Mouse (Mus musculus) MEL (cell line): ENCODE results near the gene Rnd1. TPM values are rescaled to one million over a fixed set of nuclear protein-coding genes. Genes with fewer than 3 reads are reported as not detected.

Source experiments
- DNase-seq: peaks from one replicate; pipeline ENCODE4 v3.0.0; 2011; ENCODE audit warnings: low read depth, low spot score
- H3K27ac ChIP-seq: 2 replicates; pipeline ENCODE4 v1.5.1; 2012; ENCODE audit warnings: low read depth, mild to moderate bottlenecking, control low read depth, low read length, moderate library complexity; ENCODE audit not compliant: control insufficient read depth
- H3K27me3 ChIP-seq, 2 experiments: fragments of 150-350 bp in 1 of 2; sonication (generic) in 1 of 2; 2 replicates each; pipeline ENCODE4 v1.6.1; 2012; ENCODE audit warnings: low read length in 2 of 2, mild to moderate bottlenecking in 2 of 2, improper control_type of control experiment in 1 of 2, moderate library complexity in 1 of 2; ENCODE audit not compliant: insufficient read depth in 2 of 2, control insufficient read depth in 1 of 2
- H3K36me3 ChIP-seq, 2 experiments: 2 replicates each; pipeline ENCODE4 v1.6.1; 2012 to 2014; ENCODE audit warnings: low read length in 2 of 2, improper control_type of control experiment in 1 of 2, inconsistent platforms in 1 of 2, mild to moderate bottlenecking in 1 of 2; ENCODE audit not compliant: insufficient read depth in 2 of 2, control insufficient read depth in 1 of 2
- H3K4me1 ChIP-seq, 2 experiments: fragments of 150-350 bp in 1 of 2; sonication (generic) in 1 of 2; 2 replicates each; pipeline ENCODE4 v1.6.1; 2012; ENCODE audit warnings: low read length in 2 of 2, improper control_type of control experiment in 1 of 2, mild to moderate bottlenecking in 1 of 2; ENCODE audit not compliant: insufficient read depth in 2 of 2, control insufficient read depth in 1 of 2
- H3K4me3 ChIP-seq, 2 experiments: fragments of 150-350 bp in 1 of 2; sonication (generic) in 1 of 2; 2 replicates each; pipeline ENCODE4 v1.5.1; 2012; ENCODE audit warnings: low read depth in 2 of 2, low read length in 2 of 2, mild to moderate bottlenecking in 2 of 2, moderate library complexity in 2 of 2, control low read depth in 1 of 2, improper control_type of control experiment in 1 of 2; ENCODE audit not compliant: control insufficient read depth in 1 of 2, insufficient read depth in 1 of 2
- H3K79me2 ChIP-seq: 2 replicates; pipeline ENCODE4 v1.6.1; 2012; ENCODE audit warnings: mild to moderate bottlenecking, low read length, moderate library complexity; ENCODE audit not compliant: control insufficient read depth, poor library complexity, insufficient read depth
- H3K9ac ChIP-seq: 2 replicates; pipeline ENCODE4 v1.6.1; 2012; ENCODE audit warnings: low read depth, mild to moderate bottlenecking, control low read depth, low read length, moderate library complexity; ENCODE audit not compliant: control insufficient read depth, poor library complexity, severe bottlenecking
- H3K9me3 ChIP-seq: fragments of 150-350 bp; sonication (generic); replicated peaks from 2 replicates; pipeline ENCODE4 v1.6.1; 2012; ENCODE audit warnings: mild to moderate bottlenecking, low read length, improper control_type of control experiment, moderate library complexity; ENCODE audit not compliant: insufficient read depth
- CHD1 ChIP-seq: IDR thresholded peaks from 2 replicates; pipeline ENCODE4 v1.6.1; 2012; ENCODE audit warnings: low read depth, mild to moderate bottlenecking, inconsistent platforms, low read length, improper control_type of control experiment
- CHD2 ChIP-seq: IDR thresholded peaks from 2 replicates; pipeline ENCODE4 v1.6.1; 2011; ENCODE audit warnings: low read length, improper control_type of control experiment
- CTCF ChIP-seq, 3 experiments: IDR thresholded peaks in 2 of 3; conservative IDR thresholded peaks in 1 of 3; 2 replicates each; pipeline ENCODE4 v1.5.1; 2011 to 2012; ENCODE audit warnings: low read length in 3 of 3, low read depth in 2 of 3, mild to moderate bottlenecking in 2 of 3, improper control_type of control experiment in 1 of 3, inconsistent platforms in 1 of 3, mixed read lengths in 1 of 3, moderate library complexity in 1 of 3; ENCODE audit not compliant: control insufficient read depth in 1 of 3, insufficient read depth in 1 of 3, poor library complexity in 1 of 3, severe bottlenecking in 1 of 3
- E2F4 ChIP-seq: IDR thresholded peaks from 2 replicates; pipeline ENCODE4 v1.6.1; 2011; ENCODE audit warnings: low read depth, low read length, improper control_type of control experiment, borderline replicate concordance
- ELF1 ChIP-seq: IDR thresholded peaks from 2 replicates; pipeline ENCODE4 v1.6.1; 2014; ENCODE audit warnings: low read depth, mild to moderate bottlenecking, inconsistent platforms, low read length, improper control_type of control experiment, moderate library complexity
- EP300 ChIP-seq, 2 experiments: IDR thresholded peaks; 2 replicates each; pipeline ENCODE4 v1.6.1; 2011; ENCODE audit warnings: improper control_type of control experiment in 2 of 2, low read length in 2 of 2, low read depth in 1 of 2, mild to moderate bottlenecking in 1 of 2
- GATA1 ChIP-seq: IDR thresholded peaks from 2 replicates; pipeline ENCODE4 v1.6.1; 2011; ENCODE audit warnings: low read depth, low read length, improper control_type of control experiment
- HCFC1 ChIP-seq: IDR thresholded peaks from 2 replicates; pipeline ENCODE4 v1.6.1; 2012; ENCODE audit warnings: low read depth, mild to moderate bottlenecking, inconsistent platforms, low read length, improper control_type of control experiment, moderate library complexity
- JUND ChIP-seq: IDR thresholded peaks from 2 replicates; pipeline ENCODE4 v1.6.1; 2011; ENCODE audit warnings: low read depth, mild to moderate bottlenecking, improper control_type of control experiment, low read length
- MAZ ChIP-seq: IDR thresholded peaks from 2 replicates; pipeline ENCODE4 v1.6.1; 2012; ENCODE audit warnings: low read depth, mild to moderate bottlenecking, inconsistent platforms, low read length, improper control_type of control experiment
- MEF2A ChIP-seq: IDR thresholded peaks from 2 replicates; pipeline ENCODE4 v1.6.1; 2014; ENCODE audit warnings: low read depth, mild to moderate bottlenecking, inconsistent platforms, low read length, improper control_type of control experiment; ENCODE audit not compliant: poor library complexity, insufficient replicate concordance, severe bottlenecking; ENCODE audit errors: extremely low read depth
- MXI1 ChIP-seq: IDR thresholded peaks from 2 replicates; pipeline ENCODE4 v1.6.1; 2011; ENCODE audit warnings: mild to moderate bottlenecking, low read depth, low read length, improper control_type of control experiment
- MYB ChIP-seq: IDR thresholded peaks from 2 replicates; pipeline ENCODE4 v1.6.1; 2011; ENCODE audit warnings: mild to moderate bottlenecking, low read depth, low read length, improper control_type of control experiment
- MYC ChIP-seq: IDR thresholded peaks from 2 replicates; pipeline ENCODE4 v1.6.1; 2011; ENCODE audit warnings: low read depth, mild to moderate bottlenecking, low read length, improper control_type of control experiment, moderate library complexity
- NELFE ChIP-seq: IDR thresholded peaks from 2 replicates; pipeline ENCODE4 v1.6.1; 2011; ENCODE audit warnings: low read depth, low read length, improper control_type of control experiment
- NRF1 ChIP-seq: IDR thresholded peaks from 2 replicates; pipeline ENCODE4 v1.6.1; 2014; ENCODE audit warnings: low read depth, mild to moderate bottlenecking, inconsistent platforms, low read length, improper control_type of control experiment, moderate library complexity; ENCODE audit not compliant: poor library complexity, insufficient read depth, severe bottlenecking
- POLR2A ChIP-seq, 2 experiments: IDR thresholded peaks; 2 replicates each; pipeline ENCODE4 v1.6.1; 2011 to 2012; ENCODE audit warnings: low read length in 2 of 2, mild to moderate bottlenecking in 2 of 2, control low read depth in 1 of 2, improper control_type of control experiment in 1 of 2, low read depth in 1 of 2, moderate library complexity in 1 of 2; ENCODE audit not compliant: control insufficient read depth in 1 of 2, insufficient read depth in 1 of 2, poor library complexity in 1 of 2
- POLR2AphosphoS2 ChIP-seq: IDR thresholded peaks from 2 replicates; pipeline ENCODE4 v1.6.1; 2011; ENCODE audit warnings: low read length, improper control_type of control experiment
- RAD21 ChIP-seq: IDR thresholded peaks from 2 replicates; pipeline ENCODE4 v1.6.1; 2011; ENCODE audit warnings: mild to moderate bottlenecking, low read depth, low read length, improper control_type of control experiment
- RCOR1 ChIP-seq: IDR thresholded peaks from 2 replicates; pipeline ENCODE4 v1.6.1; 2012; ENCODE audit warnings: low read depth, mild to moderate bottlenecking, inconsistent platforms, low read length, improper control_type of control experiment
- SIN3A ChIP-seq: IDR thresholded peaks from 2 replicates; pipeline ENCODE4 v1.6.1; 2012; ENCODE audit warnings: low read length, improper control_type of control experiment, inconsistent platforms
- SMC3 ChIP-seq: IDR thresholded peaks from 2 replicates; pipeline ENCODE4 v1.6.1; 2011; ENCODE audit warnings: low read depth, low read length, improper control_type of control experiment
- TAL1 ChIP-seq: IDR thresholded peaks from 2 replicates; pipeline ENCODE4 v1.6.1; 2012; ENCODE audit warnings: mild to moderate bottlenecking, inconsistent platforms, low read length, moderate library complexity, mixed read lengths
- TBP ChIP-seq: IDR thresholded peaks from 2 replicates; pipeline ENCODE4 v1.8.0; 2011; ENCODE audit warnings: low read depth, low read length, improper control_type of control experiment
- UBTF ChIP-seq: IDR thresholded peaks from 2 replicates; pipeline ENCODE4 v1.6.1; 2012; ENCODE audit warnings: low read depth, mild to moderate bottlenecking, inconsistent platforms, low read length, improper control_type of control experiment, moderate library complexity, borderline replicate concordance; ENCODE audit not compliant: insufficient read depth
- USF1 ChIP-seq: IDR thresholded peaks from 2 replicates; pipeline ENCODE4 v1.6.1; 2014; ENCODE audit warnings: low read depth, mild to moderate bottlenecking, inconsistent platforms, low read length, improper control_type of control experiment, moderate library complexity
- ZC3H11A ChIP-seq: IDR thresholded peaks from 2 replicates; pipeline ENCODE4 v1.6.1; 2012; ENCODE audit warnings: low read depth, mild to moderate bottlenecking, inconsistent platforms, low read length, improper control_type of control experiment
- ZMIZ1 ChIP-seq: IDR thresholded peaks from 2 replicates; pipeline ENCODE4 v1.6.1; 2012; ENCODE audit warnings: low read depth, mild to moderate bottlenecking, inconsistent platforms, low read length, improper control_type of control experiment, moderate library complexity
- ZNF384 ChIP-seq: IDR thresholded peaks from 2 replicates; pipeline ENCODE4 v1.6.1; 2012; ENCODE audit warnings: low read depth, mild to moderate bottlenecking, inconsistent platforms, low read length, improper control_type of control experiment
- polyA plus RNA-seq, 2 experiments: library from polyadenylated mRNA; stranded (reverse) in 1 of 2; unstranded in 1 of 2; fragments of >175 nt in 1 of 2; fragments of >200 nt in 1 of 2; gene quantifications; 2 replicates each; pipeline versions ENCODE4 v1.2.1 to v1.2.4; 2012; ENCODE audit warnings: low replicate concordance in 2 of 2, low read depth in 1 of 2; ENCODE audit not compliant: insufficient read length in 2 of 2, insufficient read depth in 1 of 2, missing spikeins in 1 of 2
- total RNA-seq: library from RNA; depleted of rRNA; stranded (reverse); fragments of 300-350 nt; gene quantifications from 2 replicates; pipeline ENCODE4 v1.2.3, GENCODE M21; 2012

Rnd1 gene
- total and polyA plus RNA-seq, 3 experiments: 5.5 to 6.0 TPM; not detected in 1

DNA sequence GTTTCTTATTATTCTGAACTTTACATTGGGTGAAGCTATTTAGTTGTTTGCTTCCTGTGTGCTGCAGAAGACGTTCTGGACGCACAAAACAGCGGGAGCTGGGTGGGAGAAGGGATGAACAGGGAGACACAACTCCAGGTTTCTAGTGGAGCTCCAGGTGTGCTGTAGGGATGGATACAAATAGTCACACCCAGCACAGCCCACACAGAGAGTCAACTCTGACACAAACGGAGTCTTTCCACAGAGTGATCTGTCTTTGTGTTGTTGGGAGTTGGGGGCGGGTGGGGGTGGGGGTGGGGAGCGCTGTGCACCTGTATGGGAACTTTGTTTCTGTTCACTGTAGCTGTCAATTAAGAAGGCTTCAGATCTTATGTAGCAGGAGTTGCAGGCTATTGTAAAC, 54.5 kb downstream of the Rnd1 start (continued):
- no peak for TF ChIP-seq MEF2A

GRCm38 (mm10) chr15:98622199-98622598, 55.1 kb downstream of the Rnd1 start:
- Histone ChIP-seq H3K36me3 (no peaks in the 10 kb centered on the region; a peak in 1 of 4 replicates), H3K27ac (no peak overlapping the region), H3K4me1 (0 out of 4 replicates have a peak, but pooled peaks cover 0 to 3% of the 10 kb centered on the region in 2 experiments), H3K9ac (no peak overlapping the region), H3K79me2 (no peaks in the 10 kb centered on the region), H3K9me3 (no peaks in the 10 kb centered on the region), H3K27me3 (peaks cover 17 to 27% of the 10 kb centered on the region in 2 experiments), H3K4me3 (no peak overlapping the region)
- TF ChIP-seq EP300 (IDR thresholded peaks at IDR 0.05; ENCODE audit: low read depth in 1 of 2, low read length in 2 of 2) (no peak), SMC3 (no peak), NELFE (no peak), POLR2AphosphoS2 (no peak), RCOR1 (no peak), MYC (no peak), ELF1 (no peak), MYB (no peak), NRF1 (no peak), CTCF (IDR thresholded peaks at IDR 0.05 in 2 of 3, conservative IDR thresholded peaks at IDR 0.05 in 1 of 3; ENCODE audit: control insufficient read depth in 1 of 3, insufficient read depth in 1 of 3, low read depth in 2 of 3, low read length in 3 of 3, poor library complexity in 1 of 3, severe bottlenecking in 1 of 3) (no peak), TBP (no peak), CHD2 (no peak), MAZ (no peak), USF1 (no peak), E2F4 (no peak), POLR2A (IDR thresholded peaks at IDR 0.05; ENCODE audit: control insufficient read depth in 1 of 2, insufficient read depth in 1 of 2, low read depth in 1 of 2, low read length in 2 of 2, poor library complexity in 1 of 2) (no peak), MXI1 (no peak), SIN3A (no peak), ZNF384 (no peak), TAL1 (no peak)
- DNase-seq: no peak

DNA sequence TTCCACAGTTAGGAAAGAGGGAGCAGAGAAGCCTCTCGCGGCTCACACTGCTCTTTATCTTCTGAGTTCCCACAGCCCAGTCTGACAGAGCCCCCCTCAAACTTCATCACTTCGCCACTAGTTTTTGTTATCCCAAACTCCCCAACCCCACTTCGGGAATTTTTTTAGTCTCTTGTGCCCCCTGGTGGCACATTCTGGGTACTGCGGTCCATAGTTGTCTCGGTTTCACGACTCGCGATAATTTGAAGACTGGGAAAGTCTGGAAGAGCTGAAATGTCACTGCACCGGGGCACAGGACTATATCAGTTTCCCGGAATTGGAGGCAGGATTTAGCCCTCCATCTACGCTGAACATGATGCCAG, 60.1 kb downstream of the Rnd1 start:
- Histone ChIP-seq H3K27ac (no peak overlapping the region), H3K36me3 (peaks cover 0 to 3% of the 10 kb centered on the region in 2 experiments; a peak in 1 of 4 replicates), H3K79me2 (no peaks in the 10 kb centered on the region), H3K4me3 (peak overlapping the region; percentile 45), H3K9me3 (no peaks in the 10 kb centered on the region), H3K4me1 (peaks cover 0 to 13% of the 10 kb centered on the region in 2 experiments; a peak in 3 of 4 replicates), H3K27me3 (peaks cover 8% of the 10 kb centered on the region in 2 experiments; a peak in 3 of 4 replicates), H3K9ac (peak overlapping the region; percentile 53)
- DNase-seq: peak; percentile 89
- peak; percentile 55 for TF ChIP-seq SIN3A
- no peak for TF ChIP-seq NRF1
- no peak; the same call in 1 of the 2 replicates for TF ChIP-seq GATA1
- TF ChIP-seq EP300 (IDR thresholded peaks at IDR 0.05; ENCODE audit: low read depth in 1 of 2, low read length in 2 of 2): no peak
- TF ChIP-seq ELF1: no peak
- TF ChIP-seq RCOR1: no peak
- TF ChIP-seq ZMIZ1: no peak
- TF ChIP-seq CHD1: no peak
- no peak for TF ChIP-seq UBTF
- peak; percentile 99 for TF ChIP-seq RAD21
- no peak for TF ChIP-seq TAL1
- TF ChIP-seq TBP: 0 out of 2 replicates have a peak, but pooled peaks have one; percentile 17
- TF ChIP-seq CTCF (IDR thresholded peaks at IDR 0.05 in 2 of 3, conservative IDR thresholded peaks at IDR 0.05 in 1 of 3; ENCODE audit: control insufficient read depth in 1 of 3, insufficient read depth in 1 of 3, low read depth in 2 of 3, low read length in 3 of 3, poor library complexity in 1 of 3, severe bottlenecking in 1 of 3): peak in 2 of 3 experiments; percentile 87 to 92; a peak in 5 of 6 replicates
- peak; percentile 100 for TF ChIP-seq SMC3
- no peak for TF ChIP-seq HCFC1
- TF ChIP-seq JUND: no peak
- TF ChIP-seq ZC3H11A: peak; percentile 100
